Mouse (Mus musculus) common myeloid progenitor, adult 5-6 weeks (primary cell): ENCODE measurements around the gene Arhgap40. TPM values are rescaled to one million over a fixed set of nuclear protein-coding genes. Genes with fewer than 3 reads are reported as not detected.

Experiments used
- ATAC-seq: replicated peaks from 2 replicates; pipeline ENCODE4 v1.8.0; 2016; ENCODE audit warnings: low read depth, mild to moderate bottlenecking, moderate TSS enrichment, inconsistent platforms; ENCODE audit not compliant: poor library complexity, severe bottlenecking
- total RNA-seq: library from RNA; stranded (forward); fragments of 200-1000, 187-1606 nt; gene quantifications from 2 replicates; pipeline ENCODE4 v1.2.3, GENCODE M21; 2017

Arhgap40 gene
- total RNA-seq, 1 experiment from 2014 or later: not detected

DNA sequence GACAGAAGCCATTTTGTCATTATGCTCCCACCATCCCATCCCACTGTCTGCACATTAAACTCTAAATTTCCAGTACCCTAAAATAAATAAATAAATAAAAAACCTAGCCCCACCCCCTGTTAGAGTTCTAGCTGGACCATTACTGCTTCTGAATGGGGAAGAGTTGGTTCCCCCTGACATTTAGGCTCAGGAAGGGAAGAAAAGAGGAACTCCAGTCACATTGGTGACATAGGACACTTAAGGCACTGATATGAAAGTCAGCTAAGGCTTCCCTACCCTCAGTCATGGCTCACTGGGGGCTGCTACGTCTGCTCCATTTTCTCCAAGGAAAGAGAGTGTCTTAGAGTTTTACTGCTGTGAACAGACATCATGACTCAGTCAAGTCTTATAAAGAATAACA lies 84.2 kb downstream of the Arhgap40 start:
- peak; percentile 89 for ATAC-seq

Other genes starting within 250 kb of the Arhgap40 start
- 34.2 and 47.6 TPM in 2 replicates for gene Lbp, start 206.3 kb upstream of the Arhgap40 start, total RNA-seq
- not detected in 2 replicates for gene Snhg11, start 137.2 kb upstream of the Arhgap40 start, total RNA-seq
- gene Ralgapb, start 102.9 kb upstream of the Arhgap40 start, total RNA-seq: 34.1 and 35.7 TPM in 2 replicates
- not detected in 2 replicates for gene Adig, start 10.2 kb upstream of the Arhgap40 start, total RNA-seq
- not detected in 2 replicates for gene Slc32a1, start 98.0 kb downstream of the Arhgap40 start, total RNA-seq
- gene Actr5, start 112.1 kb downstream of the Arhgap40 start, total RNA-seq: 14.7 and 15.3 TPM in 2 replicates
- 0.82 TPM in 1 of 2 replicates, not detected in the other for gene Ppp1r16b, start 152.6 kb downstream of the Arhgap40 start, total RNA-seq